Mouse (Mus musculus) forebrain, embryonic 11.5 days (tissue): ENCODE measurements around the gene Svip. TPM values are rescaled to one million over a fixed set of nuclear protein-coding genes. Genes with fewer than 3 reads are reported as not detected.

Experiments
- ATAC-seq: fragments of 200-750 bp; cut with Nextera tagmentation; replicated peaks from 2 replicates; pipeline ENCODE4 v1.8.0; 2017; ENCODE audit warnings: moderate TSS enrichment; ENCODE audit not compliant: low FRiP score
- DNase-seq: peaks from one replicate; pipeline ENCODE4 v3.0.0-alpha.2; 2017; ENCODE audit warnings: low spot score
- H3K27ac ChIP-seq: fragments of 300-500 bp; sonication (generic); 2 replicates; pipeline ENCODE4 v1.5.1; 2014; ENCODE audit warnings: low read depth, low read length
- H3K27me3 ChIP-seq: fragments of 300-500 bp; sonication (generic); 2 replicates; pipeline ENCODE4 v1.6.1; 2014; ENCODE audit warnings: mild to moderate bottlenecking, low read length, mixed read lengths; ENCODE audit not compliant: control insufficient read depth, insufficient read depth
- H3K36me3 ChIP-seq: fragments of 300-500 bp; sonication (generic); 2 replicates; pipeline ENCODE4 v1.6.1; 2014; ENCODE audit warnings: mild to moderate bottlenecking, low read length, moderate library complexity, mixed read lengths; ENCODE audit not compliant: control insufficient read depth, insufficient read depth
- H3K4me1 ChIP-seq: fragments of 300-500 bp; sonication (generic); replicated peaks from 2 replicates; pipeline ENCODE4 v1.6.1; 2014; ENCODE audit warnings: low read length, mixed read lengths; ENCODE audit not compliant: control insufficient read depth, insufficient read depth
- H3K4me2 ChIP-seq: fragments of 300-500 bp; sonication (generic); 2 replicates; pipeline ENCODE4 v1.6.1; 2014; ENCODE audit warnings: low read depth, mild to moderate bottlenecking, low read length, moderate library complexity, mixed read lengths; ENCODE audit not compliant: severe bottlenecking
- H3K4me3 ChIP-seq: fragments of 300-500 bp; sonication (generic); 2 replicates; pipeline ENCODE4 v1.5.1; 2014; ENCODE audit warnings: low read depth, low read length
- H3K9ac ChIP-seq: fragments of 300-500 bp; sonication (generic); 2 replicates; pipeline ENCODE4 v1.6.1; 2014; ENCODE audit warnings: low read length
- H3K9me3 ChIP-seq: fragments of 300-500 bp; sonication (generic); 2 replicates; pipeline ENCODE4 v1.6.1; 2016; ENCODE audit warnings: low read length, mixed read lengths; ENCODE audit not compliant: control insufficient read depth
- WGBS: fragments of 180-500 bp; shearing (Covaris S2); extraction: QIAGEN DNeasy Blood & Tissue Kit; methylation state at CpG from one replicate; pipeline ENCODE4 v1.1.7; 2014; 5-methylcytosine and 5-hydroxymethylcytosine counted together
- polyA plus RNA-seq: library from polyadenylated mRNA; unstranded; fragments of >200 nt; fragmentation: Nextera tagmentation; extraction: Ambion mirVana; gene quantifications from 2 replicates; pipeline ENCODE4 v1.2.1, GENCODE M21; 2014

The Svip gene
- polyA plus RNA-seq, 1 experiment from 2014 or later, result 16.3 TPM

GRCm38 (mm10) chr7:51972252-51972855 is 33.5 kb downstream of the Svip start:
- no peaks in the 10 kb centered on the region for H3K27me3 ChIP-seq
- peak; percentile 61; the same call in 1 of the 2 replicates for ATAC-seq
- peak; percentile 55 for DNase-seq
- no peak overlapping the region for H3K27ac ChIP-seq
- H3K4me1 ChIP-seq, result peaks cover 3% of the 10 kb centered on the region; the same call in 1 of the 2 replicates
- no peak overlapping the region for H3K4me3 ChIP-seq
- no peak overlapping the region for H3K9ac ChIP-seq
- H3K4me2 ChIP-seq, result no peak overlapping the region
- H3K36me3 ChIP-seq, result no peaks in the 10 kb centered on the region
- H3K9me3 ChIP-seq, result no peaks in the 10 kb centered on the region
- WGBS, result 36% methylated on average over 6 of the region's 6 CpGs

- ATAC-seq, result no peak
- no peak overlapping the region for H3K27ac ChIP-seq
- no peak for DNase-seq
- H3K9me3 ChIP-seq, result no peaks in the 10 kb centered on the region
- no peaks in the 10 kb centered on the region for H3K4me1 ChIP-seq
- H3K4me3 ChIP-seq, result no peak overlapping the region
- no peaks in the 10 kb centered on the region for H3K36me3 ChIP-seq
- H3K9ac ChIP-seq, result no peak overlapping the region
- H3K27me3 ChIP-seq, result no peaks in the 10 kb centered on the region
- H3K4me2 ChIP-seq, result no peak overlapping the region
These were observed 36.4 kb downstream of the Svip start for GRCm38 (mm10) chr7:51969379-51969778.

GRCm38 (mm10) chr7:51967581-51967980 is 38.2 kb downstream of the Svip start:
- no peaks in the 10 kb centered on the region for H3K4me1 ChIP-seq
- H3K9ac ChIP-seq, result no peak overlapping the region
- DNase-seq (no peak), ATAC-seq (no peak)
- no peak overlapping the region for H3K4me3 ChIP-seq
- no peaks in the 10 kb centered on the region for H3K27me3 ChIP-seq
- H3K27ac ChIP-seq, result no peak overlapping the region
- 88% methylated on average over 4 of the region's 4 CpGs for WGBS
- H3K4me2 ChIP-seq, result no peak overlapping the region
- no peaks in the 10 kb centered on the region for H3K36me3 ChIP-seq
- no peaks in the 10 kb centered on the region for H3K9me3 ChIP-seq

GRCm38 (mm10) chr7:51964681-51965080 is 41.1 kb downstream of the Svip start:
- H3K4me2 ChIP-seq, result no peak overlapping the region
- 94% methylated on average over 7 of the region's 7 CpGs for WGBS
- H3K4me1 ChIP-seq, result no peaks in the 10 kb centered on the region
- no peak overlapping the region for H3K4me3 ChIP-seq
- H3K27ac ChIP-seq, result no peak overlapping the region
- no peak for DNase-seq
- no peaks in the 10 kb centered on the region for H3K36me3 ChIP-seq
- no peaks in the 10 kb centered on the region for H3K9me3 ChIP-seq
- ATAC-seq, result no peak
- no peak overlapping the region for H3K9ac ChIP-seq
- H3K27me3 ChIP-seq, result no peaks in the 10 kb centered on the region

- Histone ChIP-seq H3K9ac (no peak overlapping the region), H3K4me1 (no peaks in the 10 kb centered on the region), H3K27ac (no peak overlapping the region), H3K36me3 (no peaks in the 10 kb centered on the region), H3K27me3 (no peaks in the 10 kb centered on the region), H3K4me3 (no peak overlapping the region), H3K4me2 (no peak overlapping the region), H3K9me3 (no peaks in the 10 kb centered on the region)
- DNase-seq, result no peak
- WGBS, result 58% methylated on average over 10 of the region's 10 CpGs
- ATAC-seq, result peak; percentile 45; the same call in 1 of the 2 replicates
These were observed 43.4 kb downstream of the Svip start for GRCm38 (mm10) chr7:51962219-51962952.

- H3K4me1 ChIP-seq, result no peaks in the 10 kb centered on the region
- H3K27me3 ChIP-seq, result no peaks in the 10 kb centered on the region
- no peaks in the 10 kb centered on the region for H3K9me3 ChIP-seq
- peak; percentile 73; the same call in 1 of the 2 replicates for ATAC-seq
- no peaks in the 10 kb centered on the region for H3K36me3 ChIP-seq
- WGBS, result 60% methylated on average over 6 of the region's 6 CpGs
- no peak overlapping the region for H3K4me3 ChIP-seq
- no peak for DNase-seq
- H3K9ac ChIP-seq, result no peak overlapping the region
- no peak overlapping the region for H3K27ac ChIP-seq
- H3K4me2 ChIP-seq, result no peak overlapping the region
These were observed 45.0 kb downstream of the Svip start for GRCm38 (mm10) chr7:51960698-51961374.

DNA sequence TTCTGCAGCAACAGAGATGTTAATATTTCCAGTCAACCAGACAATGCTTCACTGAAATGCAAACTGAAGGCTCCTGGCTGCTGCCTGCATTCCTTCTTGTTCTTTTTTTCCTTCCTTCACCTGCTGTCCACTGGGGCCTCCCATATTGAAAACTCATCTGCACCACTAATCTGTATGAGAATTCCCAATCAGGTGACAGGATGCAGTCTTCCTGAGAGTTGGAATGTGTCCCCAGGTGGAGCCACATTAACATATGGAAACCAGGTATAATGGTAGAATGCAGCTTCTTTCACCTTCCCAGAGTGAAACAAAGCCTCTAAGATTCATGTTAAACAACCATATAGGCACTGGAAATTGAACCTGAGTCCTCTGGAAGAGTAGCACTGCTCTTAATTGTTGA is 48.1 kb downstream of the Svip start:
- Histone ChIP-seq H3K9ac (no peak overlapping the region), H3K9me3 (no peaks in the 10 kb centered on the region), H3K4me3 (no peak overlapping the region), H3K36me3 (no peaks in the 10 kb centered on the region), H3K27me3 (no peaks in the 10 kb centered on the region), H3K4me2 (no peak overlapping the region), H3K4me1 (no peaks in the 10 kb centered on the region), H3K27ac (no peak overlapping the region)
- ATAC-seq (no peak), DNase-seq (no peak)

- no peak overlapping the region for H3K27ac ChIP-seq
- no peaks in the 10 kb centered on the region for H3K27me3 ChIP-seq
- H3K9ac ChIP-seq, result no peak overlapping the region
- H3K4me3 ChIP-seq, result no peak overlapping the region
- no peak overlapping the region for H3K4me2 ChIP-seq
- DNase-seq (peak; percentile 57), ATAC-seq (peak; percentile 71; the same call in 1 of the 2 replicates)
- WGBS, result 49% methylated on average over 9 of the region's 9 CpGs
- no peaks in the 10 kb centered on the region for H3K36me3 ChIP-seq
- H3K4me1 ChIP-seq, result no peaks in the 10 kb centered on the region
- H3K9me3 ChIP-seq, result no peaks in the 10 kb centered on the region
These were observed 50.3 kb downstream of the Svip start for GRCm38 (mm10) chr7:51955424-51956041.
